Mouse (Mus musculus) CH12.LX (cell line): ENCODE data around the gene Spin1. TPM values are rescaled to one million over a fixed set of nuclear protein-coding genes. Genes with fewer than 3 reads are reported as not detected.

Experiments used
- DNase-seq: peaks from one replicate; pipeline ENCODE4 v3.0.0-alpha.2; 2013; ENCODE audit errors: extremely low read depth
- H3K27ac ChIP-seq: 2 replicates; pipeline ENCODE4 v1.5.1; 2012; ENCODE audit warnings: low read depth, mild to moderate bottlenecking, control low read depth, moderate library complexity; ENCODE audit not compliant: insufficient read depth
- H3K27me3 ChIP-seq: replicated peaks from 2 replicates; pipeline ENCODE3; 2012; ENCODE audit warnings: inconsistent platforms
- H3K36me3 ChIP-seq, 2 experiments: replicated peaks in 1 of 2; 2 replicates each; pipeline versions ENCODE3 to v1.6.1; 2012; ENCODE audit warnings: inconsistent platforms in 1 of 2, low read length in 1 of 2, mild to moderate bottlenecking in 1 of 2, mixed read lengths in 1 of 2, moderate library complexity in 1 of 2; ENCODE audit not compliant: control insufficient read depth in 1 of 2, insufficient read depth in 1 of 2
- H3K4me1 ChIP-seq, 2 experiments: 2 replicates each; pipeline ENCODE4 v1.6.1; 2012; ENCODE audit warnings: inconsistent platforms in 1 of 2, moderate library complexity in 1 of 2; ENCODE audit not compliant: insufficient read depth in 2 of 2, control insufficient read depth in 1 of 2
- H3K4me2 ChIP-seq: 2 replicates; pipeline ENCODE4 v1.6.1; 2012; ENCODE audit warnings: low read depth, mild to moderate bottlenecking, control low read depth; ENCODE audit not compliant: poor library complexity, insufficient read depth, severe bottlenecking
- H3K4me3 ChIP-seq, 3 experiments: fragments of 150-350 bp in 1 of 3; sonication (generic) in 1 of 3; replicated peaks in 1 of 3; 2 replicates each; pipeline versions ENCODE3 to v1.5.1; 2011 to 2012; ENCODE audit warnings: low read depth in 2 of 3, low read length in 2 of 3, mild to moderate bottlenecking in 2 of 3, moderate library complexity in 2 of 3, control low read depth in 1 of 3, improper control_type of control experiment in 1 of 3, inconsistent platforms in 1 of 3, mixed read lengths in 1 of 3; ENCODE audit not compliant: poor library complexity in 1 of 3
- H3K79me2 ChIP-seq: replicated peaks from 2 replicates; pipeline ENCODE4 v1.6.1; 2012; ENCODE audit warnings: mild to moderate bottlenecking, moderate library complexity; ENCODE audit not compliant: control insufficient read depth, poor library complexity, insufficient read depth, severe bottlenecking; ENCODE audit errors: extremely low read depth
- H3K9ac ChIP-seq: 2 replicates; pipeline ENCODE4 v1.6.1; 2012; ENCODE audit warnings: low read depth, mild to moderate bottlenecking, control low read depth, moderate library complexity; ENCODE audit not compliant: insufficient read depth
- H3K9me3 ChIP-seq: replicated peaks from 2 replicates; pipeline ENCODE3; 2012; ENCODE audit warnings: low read length, inconsistent platforms, mixed read lengths
- BHLHE40 ChIP-seq: IDR thresholded peaks from 2 replicates; pipeline ENCODE4 v1.6.1; 2011; ENCODE audit warnings: mild to moderate bottlenecking, low read depth, low read length, improper control_type of control experiment
- CHD2 ChIP-seq: IDR thresholded peaks from 2 replicates; pipeline ENCODE4 v1.6.1; 2011; ENCODE audit warnings: low read length, improper control_type of control experiment
- CTCF ChIP-seq, 2 experiments: IDR thresholded peaks in 1 of 2; conservative IDR thresholded peaks in 1 of 2; 2 replicates each; pipeline ENCODE4 v1.5.1; 2011 to 2012; ENCODE audit warnings: low read depth in 2 of 2, low read length in 2 of 2, improper control_type of control experiment in 1 of 2, inconsistent platforms in 1 of 2, mild to moderate bottlenecking in 1 of 2, moderate library complexity in 1 of 2
- E2F4 ChIP-seq: IDR thresholded peaks from 2 replicates; pipeline ENCODE4 v1.6.1; 2011; ENCODE audit warnings: low read depth, low read length, improper control_type of control experiment; ENCODE audit not compliant: insufficient replicate concordance
- ELF1 ChIP-seq: IDR thresholded peaks from 2 replicates; pipeline ENCODE4 v1.6.1; 2014; ENCODE audit warnings: low read depth, mild to moderate bottlenecking, inconsistent platforms, low read length, improper control_type of control experiment
- GABPA ChIP-seq: IDR thresholded peaks from 2 replicates; pipeline ENCODE4 v1.6.1; 2012; ENCODE audit warnings: low read depth, low read length, improper control_type of control experiment, inconsistent platforms; ENCODE audit not compliant: insufficient replicate concordance
- IRF4 ChIP-seq: IDR thresholded peaks from 2 replicates; pipeline ENCODE4 v1.6.1; 2014; ENCODE audit warnings: low read depth, mild to moderate bottlenecking, inconsistent platforms, low read length, improper control_type of control experiment
- JUN ChIP-seq: IDR thresholded peaks from 2 replicates; pipeline ENCODE4 v1.6.1; 2011; ENCODE audit warnings: low read depth, mild to moderate bottlenecking, low read length, improper control_type of control experiment, moderate library complexity; ENCODE audit not compliant: insufficient read depth
- JUND ChIP-seq: conservative IDR thresholded peaks from 2 replicates; pipeline ENCODE4 v1.6.1; 2011; ENCODE audit warnings: low read depth, low read length, improper control_type of control experiment
- KAT2A ChIP-seq: IDR thresholded peaks from 2 replicates; pipeline ENCODE4 v1.6.1; 2012; ENCODE audit warnings: low read length, improper control_type of control experiment, inconsistent platforms; ENCODE audit not compliant: insufficient replicate concordance
- MAZ ChIP-seq: IDR thresholded peaks from 2 replicates; pipeline ENCODE4 v1.6.1; 2012; ENCODE audit warnings: low read depth, mild to moderate bottlenecking, inconsistent platforms, low read length, improper control_type of control experiment, moderate library complexity
- MEF2A ChIP-seq: IDR thresholded peaks from 2 replicates; pipeline ENCODE4 v1.6.1; 2014; ENCODE audit warnings: low read depth, mild to moderate bottlenecking, inconsistent platforms, low read length, improper control_type of control experiment, borderline replicate concordance
- MXI1 ChIP-seq: IDR thresholded peaks from 2 replicates; pipeline ENCODE4 v1.6.1; 2011; ENCODE audit warnings: mild to moderate bottlenecking, low read depth, low read length, improper control_type of control experiment
- MYC ChIP-seq: IDR thresholded peaks from 2 replicates; pipeline ENCODE4 v1.6.1; 2011; ENCODE audit warnings: low read depth, mild to moderate bottlenecking, improper control_type of control experiment, low read length
- NELFE ChIP-seq: IDR thresholded peaks from 2 replicates; pipeline ENCODE4 v1.6.1; 2011; ENCODE audit warnings: low read depth, low read length, improper control_type of control experiment
- POLR2AphosphoS2 ChIP-seq: IDR thresholded peaks from 2 replicates; pipeline ENCODE4 v1.6.1; 2011; ENCODE audit warnings: low read depth, low read length, improper control_type of control experiment
- RAD21 ChIP-seq: IDR thresholded peaks from 2 replicates; pipeline ENCODE4 v1.6.1; 2011; ENCODE audit warnings: low read depth, mild to moderate bottlenecking, low read length, improper control_type of control experiment, moderate library complexity
- RCOR1 ChIP-seq: conservative IDR thresholded peaks from 2 replicates; pipeline ENCODE4 v1.6.1; 2012; ENCODE audit warnings: low read depth, mild to moderate bottlenecking, inconsistent platforms, low read length, improper control_type of control experiment
- TBP ChIP-seq: conservative IDR thresholded peaks from 2 replicates; pipeline ENCODE4 v1.6.1; 2011; ENCODE audit warnings: low read depth, low read length, improper control_type of control experiment
- UBTF ChIP-seq: IDR thresholded peaks from 2 replicates; pipeline ENCODE4 v1.6.1; 2012; ENCODE audit warnings: low read depth, mild to moderate bottlenecking, inconsistent platforms, low read length, improper control_type of control experiment, moderate library complexity
- USF1 ChIP-seq: IDR thresholded peaks from 2 replicates; pipeline ENCODE4 v1.6.1; 2014; ENCODE audit warnings: low read depth, mild to moderate bottlenecking, inconsistent platforms, low read length, improper control_type of control experiment
- USF2 ChIP-seq: conservative IDR thresholded peaks from 2 replicates; pipeline ENCODE4 v1.6.1; 2011; ENCODE audit warnings: low read depth, low read length, improper control_type of control experiment
- ZNF384 ChIP-seq: IDR thresholded peaks from 2 replicates; pipeline ENCODE4 v1.6.1; 2012; ENCODE audit warnings: low read depth, low read length, improper control_type of control experiment, inconsistent platforms
- dilution Hi-C: fragments of 300-500 bp; cut with MboI; formaldehyde crosslinking; loops from 2 replicates; pipeline ENCODE4 v1.14.3; 2020; ENCODE audit warnings: low sequenced_read_pairs; ENCODE audit not compliant: extremely low pct_unique_long_range_greater_than_20kb, extremely low pct_ligation_motif_present
- in situ Hi-C: fragments of 300-500 bp; cut with MboI; formaldehyde crosslinking; loops from 3 replicates; pipeline ENCODE4 v1.14.3; 2019; ENCODE audit warnings: low sequenced_read_pairs, low pct_ligation_motif_present, low pct_unique_long_range_greater_than_20kb, mixed read lengths
- polyA plus RNA-seq: library from polyadenylated mRNA; unstranded; fragments of >175 nt; gene quantifications from 2 replicates; pipeline ENCODE4 v1.2.1, GENCODE M21; 2012; ENCODE audit warnings: low read depth; ENCODE audit not compliant: insufficient read length
- total RNA-seq, 2 experiments: library from RNA; depleted of rRNA; stranded (reverse); fragments of 300-350 nt in 1 of 2; fragments of >200 nt in 1 of 2; gene quantifications; 2 replicates each; pipeline ENCODE4 v1.2.3; 2012 to 2014

Gene Spin1
- total and polyA plus RNA-seq, 3 experiments: 15.2 to 37.8 (median 25.4) TPM

GRCm38 (mm10) chr13:51120734-51121133 is 20.1 kb downstream of the Spin1 start:
- H3K27me3 ChIP-seq: no peaks in the 10 kb centered on the region
- H3K79me2 ChIP-seq: peaks cover 59% of the 10 kb centered on the region
- no peak overlapping the region for H3K4me3 ChIP-seq
- no peaks in the 10 kb centered on the region for H3K9me3 ChIP-seq
- no peak overlapping the region for H3K4me2 ChIP-seq
- H3K27ac ChIP-seq: no peak overlapping the region
- DNase-seq: no peak
- peaks cover 0 to 67% of the 10 kb centered on the region in 2 experiments; a peak in 3 of 4 replicates for H3K4me1 ChIP-seq
- in situ Hi-C loops: no loop called here
- TF ChIP-seq MAZ: no peak
- no peak for TF ChIP-seq MXI1
- no peak for TF ChIP-seq GABPA
- no peak for TF ChIP-seq ELF1
- TF ChIP-seq KAT2A: no peak
- TF ChIP-seq NELFE: no peak
- no peak for TF ChIP-seq ZNF384
- TF ChIP-seq TBP: no peak
- TF ChIP-seq JUN: no peak
- TF ChIP-seq E2F4: no peak
- no peak for TF ChIP-seq CHD2
- no peak for TF ChIP-seq RAD21
- no peak for TF ChIP-seq USF2
- TF ChIP-seq CTCF (conservative IDR thresholded peaks at IDR 0.05 in 1 of 2, IDR thresholded peaks at IDR 0.05 in 1 of 2; ENCODE audit: low read depth in 2 of 2, low read length in 2 of 2): no peak
- no peak for TF ChIP-seq UBTF
- no peak for TF ChIP-seq IRF4
- TF ChIP-seq USF1: no peak
- TF ChIP-seq JUND: no peak
- no peak for TF ChIP-seq MYC
- dilution Hi-C loops: no loop called here
- peaks cover 12 to 55% of the 10 kb centered on the region in 2 experiments for H3K36me3 ChIP-seq
- no peak overlapping the region for H3K9ac ChIP-seq

- no peak overlapping the region for H3K4me2 ChIP-seq
- no peak overlapping the region for H3K27ac ChIP-seq
- in situ Hi-C loops: no loop called here
- peaks cover 0 to 67% of the 10 kb centered on the region in 2 experiments; a peak in 1 of 4 replicates for H3K4me1 ChIP-seq
- no peaks in the 10 kb centered on the region for H3K9me3 ChIP-seq
- no peak overlapping the region for H3K4me3 ChIP-seq
- peaks cover 17 to 63% of the 10 kb centered on the region in 2 experiments for H3K36me3 ChIP-seq
- dilution Hi-C loops: no loop called here
- TF ChIP-seq MXI1: no peak
- no peak for TF ChIP-seq ZNF384
- no peak for TF ChIP-seq MEF2A
- TF ChIP-seq NELFE: no peak
- no peak for TF ChIP-seq POLR2AphosphoS2
- no peak for TF ChIP-seq RCOR1
- no peak for TF ChIP-seq USF2
- TF ChIP-seq RAD21: no peak
- no peak for TF ChIP-seq BHLHE40
- no peak for TF ChIP-seq JUND
- peaks cover 52% of the 10 kb centered on the region for H3K79me2 ChIP-seq
- H3K9ac ChIP-seq: no peak overlapping the region
- no peak for DNase-seq
- H3K27me3 ChIP-seq: no peaks in the 10 kb centered on the region
Measured at GRCm38 (mm10) chr13:51121966-51122365, 21.3 kb downstream of the Spin1 start.
